Mouse (Mus musculus) megakaryocyte, embryonic 14.5 days (primary cell): ENCODE data around the gene Spag9.

Source experiments
- FLI1 ChIP-seq: IDR thresholded peaks from 2 replicates; pipeline ENCODE4 v1.6.1; 2012; ENCODE audit warnings: low read length, inconsistent platforms, mixed read lengths
- GATA1 ChIP-seq: IDR thresholded peaks from 3 replicates; pipeline ENCODE4 v1.6.1; 2012; ENCODE audit warnings: mixed read lengths, low read length, inconsistent platforms, borderline replicate concordance

GRCm38 (mm10) chr11:94154201-94154600 is 158.3 kb downstream of the Spag9 start:
- no peak for TF ChIP-seq GATA1
- no peak for TF ChIP-seq FLI1
